Mouse (Mus musculus): ENCODE data around the gene Dicer1. TPM values are rescaled to one million over a fixed set of nuclear protein-coding genes. Genes with fewer than 3 reads are reported as not detected.
A peak's percentile ranks its signal among the peaks of the same experiment; 100 is the strongest.

Gene Dicer1
- polyA plus RNA-seq (2012; ENCODE audit: insufficient read depth, insufficient read length, missing spikeins) = 22.3 and 28.6 TPM in 2 replicates

DNA sequence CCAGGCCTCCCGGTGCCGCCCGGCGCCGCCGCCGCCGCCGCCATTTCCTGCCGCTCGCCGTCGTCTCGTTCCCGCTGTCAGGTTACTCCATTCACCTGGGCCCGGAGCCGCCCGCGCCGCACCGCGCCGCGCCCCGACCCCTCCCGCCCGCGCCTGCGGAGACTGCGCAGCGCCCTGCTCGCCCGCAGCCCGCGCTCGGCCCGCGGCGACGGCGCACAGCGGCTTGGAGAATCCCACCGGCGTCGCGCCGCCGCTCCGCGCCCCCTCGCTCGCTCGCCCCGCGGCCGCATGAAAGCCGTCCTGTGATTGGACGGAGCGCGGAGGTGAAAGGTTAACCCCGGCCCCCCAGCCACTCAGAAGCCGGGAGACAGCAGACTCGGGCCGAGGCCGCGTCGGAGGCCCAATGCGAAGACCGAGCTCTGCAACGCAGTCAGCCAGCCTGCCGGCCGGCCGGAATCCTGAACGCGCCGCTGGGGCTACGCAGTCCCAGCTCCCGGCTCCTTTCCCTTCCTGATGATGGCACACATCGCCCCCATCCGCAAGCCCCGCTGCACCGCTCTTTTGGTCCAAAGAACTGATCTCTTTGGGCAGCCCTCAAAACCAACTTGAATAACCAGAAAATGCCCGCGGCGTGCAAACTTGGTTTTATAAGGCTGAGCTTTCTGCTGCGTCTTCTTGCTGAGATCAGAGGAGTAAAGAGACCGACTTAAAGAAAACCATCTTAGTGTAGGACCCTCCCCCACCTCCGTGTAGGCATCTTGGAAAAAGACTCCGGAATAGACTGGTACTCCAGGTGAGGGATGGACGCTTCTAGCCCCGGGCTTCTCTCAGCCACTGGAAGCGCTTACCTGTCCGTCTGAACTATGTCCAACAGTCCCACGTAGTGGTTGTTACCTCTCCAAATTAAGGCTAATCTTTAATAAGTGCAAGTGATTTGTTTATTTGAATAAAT lies at the start of gene Dicer1:
Gene Dicer1, minus strand, starts transcription at position 139 of the 952 bp plus-strand sequence.
- Histone ChIP-seq H3K4me3 (ENCODE audit: insufficient read depth, low read length) (peak within 1 kb of the TSS; percentile 93), H3K27ac (ENCODE audit: insufficient read depth, low read depth, low read length) (peak within 1 kb of the TSS; percentile 51; the same call in 1 of the 2 replicates), H3K4me1 (ENCODE audit: control insufficient read depth, insufficient read depth, low read length) (peaks cover 22% of the 10 kb centered on the region)
- no peak for TF ChIP-seq CTCF (IDR thresholded peaks at IDR 0.05; ENCODE audit: low read depth, low read length)
- TF ChIP-seq POLR2A (IDR thresholded peaks at IDR 0.05; ENCODE audit: borderline replicate concordance, low read depth, low read length) = no peak

DNA sequence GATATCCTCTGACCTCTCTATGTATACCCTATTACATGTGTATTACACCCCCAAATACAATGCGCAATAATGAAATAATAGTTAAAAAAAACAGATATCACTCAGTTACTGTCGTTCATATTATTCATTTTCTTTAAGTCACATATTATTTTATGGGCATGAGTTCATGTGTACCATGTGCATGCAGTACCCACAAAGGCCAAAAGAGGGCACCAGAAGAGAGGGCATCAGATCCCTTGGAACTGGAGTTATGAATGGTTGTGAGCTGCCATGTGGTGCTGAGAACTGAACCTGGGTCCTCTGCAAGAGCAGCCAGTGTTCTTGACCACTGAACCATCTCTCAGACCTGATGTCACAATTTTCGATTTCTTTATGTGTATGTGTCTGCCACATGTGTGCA lies 47.6 kb upstream of the Dicer1 start:
- no peak overlapping the region for H3K27ac ChIP-seq (ENCODE audit: insufficient read depth, low read depth, low read length)
- TF ChIP-seq CTCF (IDR thresholded peaks at IDR 0.05; ENCODE audit: low read depth, low read length) (no peak), POLR2A (IDR thresholded peaks at IDR 0.05; ENCODE audit: borderline replicate concordance, low read depth, low read length) (no peak)
- no peak overlapping the region for H3K4me3 ChIP-seq (ENCODE audit: insufficient read depth, low read length)
- no peaks in the 10 kb centered on the region for H3K4me1 ChIP-seq (ENCODE audit: control insufficient read depth, insufficient read depth, low read length)

DNA sequence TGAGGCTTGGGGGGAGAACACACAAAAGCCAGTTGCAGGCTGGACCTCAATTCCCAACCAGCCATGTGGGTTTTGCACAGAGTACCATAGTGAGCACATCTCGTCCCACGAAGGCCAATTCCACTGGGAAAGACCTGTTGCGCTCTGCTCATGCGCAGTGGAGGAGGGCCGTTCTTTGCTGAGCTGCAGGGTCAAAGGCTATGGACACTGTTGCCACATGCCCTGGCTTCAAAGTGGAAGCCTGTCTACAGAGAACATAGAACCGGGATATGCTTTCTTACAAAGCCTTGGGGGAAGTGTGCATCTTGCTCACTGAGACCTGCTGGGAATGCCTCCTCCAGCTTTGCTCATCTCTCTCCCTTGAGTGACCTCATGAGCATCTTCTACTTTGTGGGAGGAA lies 46.2 kb upstream of the Dicer1 start:
- Histone ChIP-seq H3K4me3 (ENCODE audit: insufficient read depth, low read length) (no peak overlapping the region), H3K4me1 (ENCODE audit: control insufficient read depth, insufficient read depth, low read length) (no peaks in the 10 kb centered on the region), H3K27ac (ENCODE audit: insufficient read depth, low read depth, low read length) (no peak overlapping the region)
- no peak for TF ChIP-seq POLR2A (IDR thresholded peaks at IDR 0.05; ENCODE audit: borderline replicate concordance, low read depth, low read length)
- no peak for TF ChIP-seq CTCF (IDR thresholded peaks at IDR 0.05; ENCODE audit: low read depth, low read length)

DNA sequence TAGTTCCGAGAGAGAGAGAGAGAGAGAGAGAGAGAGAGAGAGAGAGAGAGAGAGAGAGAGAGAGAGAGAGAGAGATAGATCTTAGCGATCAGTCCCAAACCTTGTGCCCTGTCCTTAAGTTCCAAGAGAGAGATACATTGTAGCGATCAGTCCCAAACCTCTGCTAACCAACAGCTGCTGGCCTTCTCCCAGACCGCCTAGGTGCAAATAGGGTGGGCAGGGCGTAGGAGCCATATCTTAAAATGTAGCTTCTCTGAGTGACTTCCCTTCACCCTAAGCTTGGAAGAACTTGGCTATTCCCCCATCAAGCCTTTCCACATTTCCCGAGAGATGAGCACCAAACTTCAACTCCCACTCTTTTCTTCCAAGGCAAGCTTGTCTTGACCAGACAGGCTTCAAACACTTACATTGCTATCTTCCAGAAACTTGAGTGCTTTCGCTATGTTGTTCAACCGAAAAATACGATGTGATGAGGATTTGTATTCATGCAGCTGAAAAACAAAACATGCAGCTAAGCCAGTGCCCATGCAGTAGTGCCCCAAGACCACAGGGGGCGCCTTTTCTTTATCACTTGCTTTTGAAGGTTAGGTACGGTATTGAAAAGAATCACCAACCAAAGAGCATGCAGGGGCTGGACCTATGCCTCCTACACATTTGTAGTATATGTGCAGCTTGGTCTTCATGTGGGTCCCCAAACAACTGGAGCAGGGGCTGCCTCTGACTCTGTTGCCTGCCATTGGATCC lies 45.1 kb upstream of the Dicer1 start:
- H3K4me1 ChIP-seq (ENCODE audit: control insufficient read depth, insufficient read depth, low read length) = no peaks in the 10 kb centered on the region
- TF ChIP-seq CTCF (IDR thresholded peaks at IDR 0.05; ENCODE audit: low read depth, low read length) (no peak), POLR2A (IDR thresholded peaks at IDR 0.05; ENCODE audit: borderline replicate concordance, low read depth, low read length) (no peak)
- no peak overlapping the region for H3K4me3 ChIP-seq (ENCODE audit: insufficient read depth, low read length)
- no peak overlapping the region for H3K27ac ChIP-seq (ENCODE audit: insufficient read depth, low read depth, low read length)

DNA sequence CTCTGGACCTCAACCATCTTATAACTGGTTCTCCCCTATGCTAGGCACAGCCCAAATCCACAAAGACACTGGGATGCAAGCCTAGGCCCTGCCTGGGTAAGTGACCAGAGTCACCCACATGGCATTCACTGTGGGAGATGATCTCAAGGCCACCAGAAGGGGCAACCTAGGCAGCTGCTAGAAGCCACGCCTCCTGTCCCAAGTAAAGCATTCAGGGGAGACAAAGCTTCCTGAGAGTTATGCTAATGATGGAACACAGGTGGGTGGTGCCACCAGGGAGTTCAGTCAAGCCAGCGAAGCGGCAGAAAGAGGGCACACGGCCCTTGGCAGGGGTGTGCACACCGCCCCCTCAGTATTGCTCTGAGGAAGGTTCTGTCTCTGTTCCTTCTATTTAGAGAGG lies 43.2 kb upstream of the Dicer1 start:
- Histone ChIP-seq H3K4me3 (ENCODE audit: insufficient read depth, low read length) (no peak overlapping the region), H3K27ac (ENCODE audit: insufficient read depth, low read depth, low read length) (no peak overlapping the region)

DNA sequence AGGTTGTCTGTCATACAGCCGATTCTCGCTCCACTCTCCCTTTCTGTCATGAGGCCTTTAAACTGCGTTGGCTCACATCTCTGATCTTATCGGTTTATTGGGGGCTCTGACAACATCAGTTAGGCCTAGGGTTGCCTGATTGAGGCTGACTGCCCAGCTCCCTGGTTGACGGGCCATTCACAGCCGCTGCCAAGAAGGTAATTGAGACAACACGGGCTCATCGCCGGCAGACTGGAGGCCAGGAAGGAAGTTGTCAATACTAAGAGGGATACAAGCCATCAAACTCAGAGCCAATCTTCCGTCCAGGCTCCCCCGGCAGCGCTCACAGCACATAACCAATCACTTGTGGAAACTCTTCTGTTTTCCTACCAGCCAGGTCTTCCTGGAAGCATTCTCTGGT lies 41.7 kb upstream of the Dicer1 start:
- H3K4me3 ChIP-seq (ENCODE audit: insufficient read depth, low read length) = no peak overlapping the region
- TF ChIP-seq CTCF (IDR thresholded peaks at IDR 0.05; ENCODE audit: low read depth, low read length) = no peak
- no peak for TF ChIP-seq POLR2A (IDR thresholded peaks at IDR 0.05; ENCODE audit: borderline replicate concordance, low read depth, low read length)
- H3K4me1 ChIP-seq (ENCODE audit: control insufficient read depth, insufficient read depth, low read length) = no peaks in the 10 kb centered on the region
- no peak overlapping the region for H3K27ac ChIP-seq (ENCODE audit: insufficient read depth, low read depth, low read length)

More for the DNA sequence above, 43.2 kb upstream of the Dicer1 start:
- H3K4me1 ChIP-seq (ENCODE audit: control insufficient read depth, insufficient read depth, low read length) = no peaks in the 10 kb centered on the region
- TF ChIP-seq POLR2A (IDR thresholded peaks at IDR 0.05; ENCODE audit: borderline replicate concordance, low read depth, low read length) (no peak), CTCF (IDR thresholded peaks at IDR 0.05; ENCODE audit: low read depth, low read length) (no peak)

DNA sequence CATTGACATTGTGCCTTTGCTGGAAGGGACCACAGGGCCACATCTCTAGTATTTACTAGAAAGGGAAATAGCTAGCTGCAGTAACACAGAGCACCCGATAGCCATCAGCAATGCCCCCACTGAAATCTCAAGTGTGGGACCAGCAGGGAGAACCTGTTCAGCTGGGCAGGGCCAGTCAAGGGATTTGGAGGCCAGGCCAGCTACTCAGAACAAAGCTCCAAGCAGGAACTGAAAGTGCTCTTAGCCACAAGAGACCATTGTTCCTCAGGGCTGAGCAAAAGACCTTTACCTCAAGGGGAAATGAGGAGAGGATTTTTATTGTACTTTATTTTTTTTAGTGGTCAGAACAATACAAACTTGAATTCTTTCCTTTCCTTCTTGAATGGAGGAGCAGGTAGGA lies 25.9 kb upstream of the Dicer1 start:
- H3K4me1 ChIP-seq (ENCODE audit: control insufficient read depth, insufficient read depth, low read length) = no peaks in the 10 kb centered on the region
- H3K4me3 ChIP-seq (ENCODE audit: insufficient read depth, low read length) = no peak overlapping the region
- TF ChIP-seq CTCF (IDR thresholded peaks at IDR 0.05; ENCODE audit: low read depth, low read length) = no peak
- no peak for TF ChIP-seq POLR2A (IDR thresholded peaks at IDR 0.05; ENCODE audit: borderline replicate concordance, low read depth, low read length)
- no peak overlapping the region for H3K27ac ChIP-seq (ENCODE audit: insufficient read depth, low read depth, low read length)

DNA sequence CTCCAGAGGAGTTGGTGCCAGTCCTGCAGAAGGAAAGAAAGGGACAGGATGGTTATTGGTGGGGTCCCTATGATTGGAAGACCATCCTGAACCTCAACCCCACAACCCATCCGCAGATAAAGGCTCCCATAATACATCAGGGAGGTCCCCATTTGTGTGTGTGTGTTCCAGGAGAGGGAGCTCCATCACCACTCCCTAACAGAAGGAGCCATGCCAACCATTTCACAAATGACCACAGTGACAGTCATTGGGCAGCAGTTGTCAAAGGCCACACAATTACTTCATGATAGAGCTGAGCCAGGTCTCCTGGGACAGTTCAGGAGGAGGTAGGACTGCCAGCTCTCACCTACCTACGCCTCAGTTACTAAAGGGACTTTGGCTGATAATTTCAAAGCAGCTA lies 20.2 kb upstream of the Dicer1 start:
- no peak overlapping the region for H3K27ac ChIP-seq (ENCODE audit: insufficient read depth, low read depth, low read length)
- no peak overlapping the region for H3K4me3 ChIP-seq (ENCODE audit: insufficient read depth, low read length)
- TF ChIP-seq POLR2A (IDR thresholded peaks at IDR 0.05; ENCODE audit: borderline replicate concordance, low read depth, low read length) (no peak), CTCF (IDR thresholded peaks at IDR 0.05; ENCODE audit: low read depth, low read length) (no peak)
- H3K4me1 ChIP-seq (ENCODE audit: control insufficient read depth, insufficient read depth, low read length) = no peaks in the 10 kb centered on the region

DNA sequence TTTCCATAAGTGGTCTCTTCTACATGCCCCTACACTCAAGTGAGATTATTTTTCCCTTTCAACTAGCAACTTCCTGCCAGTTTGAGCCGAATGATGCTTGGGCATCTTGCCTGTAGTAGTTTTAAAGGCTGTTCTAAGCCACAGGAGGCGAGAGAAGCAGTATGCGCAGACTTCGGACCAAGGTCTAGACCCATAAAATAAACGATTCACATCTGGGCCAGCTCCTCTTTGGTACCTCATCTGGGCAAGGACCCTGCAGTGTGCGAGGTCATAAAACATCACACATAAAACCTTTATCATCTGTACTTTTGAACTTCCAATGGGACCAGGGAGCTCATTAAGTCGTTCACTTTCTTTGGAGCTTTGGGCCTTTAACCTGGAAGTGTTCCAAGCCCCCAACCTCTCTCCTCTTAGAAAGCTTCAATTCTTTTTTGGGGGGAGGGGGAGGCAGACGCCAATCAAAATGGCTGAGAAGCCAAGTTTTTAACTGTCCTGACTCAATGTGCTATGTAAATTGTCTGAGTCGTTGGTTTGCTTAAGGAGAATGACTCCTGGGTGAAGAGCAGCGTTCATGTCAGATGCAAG lies 17.5 kb upstream of the Dicer1 start:
- Histone ChIP-seq H3K4me3 (ENCODE audit: insufficient read depth, low read length) (no peak overlapping the region), H3K27ac (ENCODE audit: insufficient read depth, low read depth, low read length) (no peak overlapping the region), H3K4me1 (ENCODE audit: control insufficient read depth, insufficient read depth, low read length) (no peaks in the 10 kb centered on the region)
- TF ChIP-seq POLR2A (IDR thresholded peaks at IDR 0.05; ENCODE audit: borderline replicate concordance, low read depth, low read length) = no peak
- TF ChIP-seq CTCF (IDR thresholded peaks at IDR 0.05; ENCODE audit: low read depth, low read length) = no peak
